Mouse (Mus musculus): ENCODE data around the gene Zc2hc1c. TPM values are rescaled to one million over a fixed set of nuclear protein-coding genes. Genes with fewer than 3 reads are reported as not detected.

Zc2hc1c gene
- polyA plus RNA-seq, 1 experiment = 11.6 TPM

GRCm38 (mm10) chr12:85284996-85285395 lies 3.4 kb upstream of the Zc2hc1c start:
- H3K27me3 ChIP-seq (ENCODE audit: control insufficient read depth, insufficient read depth, low read length) = no peaks in the 10 kb centered on the region
- H3K4me3 ChIP-seq (ENCODE audit: control insufficient read depth, low read depth, low read length) = no peak overlapping the region
- H3K27ac ChIP-seq (ENCODE audit: control insufficient read depth, insufficient read depth, low read depth, low read length) = no peak overlapping the region
- TF ChIP-seq POLR2A (IDR thresholded peaks at IDR 0.05; ENCODE audit: control insufficient read depth, low read depth, low read length) (no peak), CTCF (IDR thresholded peaks at IDR 0.05; ENCODE audit: control insufficient read depth, insufficient read depth, insufficient replicate concordance, low read depth, low read length) (no peak)
- H3K36me3 ChIP-seq (ENCODE audit: control insufficient read depth, insufficient read depth, low read length) = no peaks in the 10 kb centered on the region; the same call in 1 of the 2 replicates
- peaks cover 13% of the 10 kb centered on the region for H3K4me1 ChIP-seq (ENCODE audit: control insufficient read depth, insufficient read depth, low read length)

- TF ChIP-seq CTCF (IDR thresholded peaks at IDR 0.05; ENCODE audit: control insufficient read depth, insufficient read depth, insufficient replicate concordance, low read depth, low read length) (no peak), POLR2A (IDR thresholded peaks at IDR 0.05; ENCODE audit: control insufficient read depth, low read depth, low read length) (no peak)
- peaks cover 2% of the 10 kb centered on the region for H3K36me3 ChIP-seq (ENCODE audit: control insufficient read depth, insufficient read depth, low read length)
- H3K4me3 ChIP-seq (ENCODE audit: control insufficient read depth, low read depth, low read length) = peak overlapping the region; percentile 61
- peaks cover 18% of the 10 kb centered on the region for H3K4me1 ChIP-seq (ENCODE audit: control insufficient read depth, insufficient read depth, low read length)
- H3K27me3 ChIP-seq (ENCODE audit: control insufficient read depth, insufficient read depth, low read length) = no peaks in the 10 kb centered on the region
- H3K27ac ChIP-seq (ENCODE audit: control insufficient read depth, insufficient read depth, low read depth, low read length) = no peak overlapping the region
Measured at GRCm38 (mm10) chr12:85286941-85287340, 1.4 kb upstream of the Zc2hc1c start.

GRCm38 (mm10) chr12:85287809-85288485 lies 444 bp upstream of the Zc2hc1c start, which contains the start of gene Acyp1:
Gene Acyp1 (minus strand): TSS chr12:85288438.
- peak within 1 kb of the TSS; percentile 87 for H3K27ac ChIP-seq (ENCODE audit: control insufficient read depth, insufficient read depth, low read depth, low read length)
- peaks cover 2% of the 10 kb centered on the region for H3K36me3 ChIP-seq (ENCODE audit: control insufficient read depth, insufficient read depth, low read length)
- H3K4me1 ChIP-seq (ENCODE audit: control insufficient read depth, insufficient read depth, low read length) = peaks cover 19% of the 10 kb centered on the region
- TF ChIP-seq POLR2A (IDR thresholded peaks at IDR 0.05; ENCODE audit: control insufficient read depth, low read depth, low read length) (no peak), CTCF (IDR thresholded peaks at IDR 0.05; ENCODE audit: control insufficient read depth, insufficient read depth, insufficient replicate concordance, low read depth, low read length) (no peak)
- H3K4me3 ChIP-seq (ENCODE audit: control insufficient read depth, low read depth, low read length) = peak within 1 kb of the TSS; percentile 95
- H3K27me3 ChIP-seq (ENCODE audit: control insufficient read depth, insufficient read depth, low read length) = no peaks in the 10 kb centered on the region

GRCm38 (mm10) chr12:85289157-85290000 lies 988 bp downstream of the Zc2hc1c start:
- H3K27me3 ChIP-seq (ENCODE audit: control insufficient read depth, insufficient read depth, low read length) = no peaks in the 10 kb centered on the region
- TF ChIP-seq POLR2A (IDR thresholded peaks at IDR 0.05; ENCODE audit: control insufficient read depth, low read depth, low read length) (no peak), CTCF (IDR thresholded peaks at IDR 0.05; ENCODE audit: control insufficient read depth, insufficient read depth, insufficient replicate concordance, low read depth, low read length) (no peak)
- H3K4me3 ChIP-seq (ENCODE audit: control insufficient read depth, low read depth, low read length) = peak overlapping the region; percentile 95
- H3K27ac ChIP-seq (ENCODE audit: control insufficient read depth, insufficient read depth, low read depth, low read length) = peak overlapping the region; percentile 87
- H3K36me3 ChIP-seq (ENCODE audit: control insufficient read depth, insufficient read depth, low read length) = peaks cover 2% of the 10 kb centered on the region
- peaks cover 19% of the 10 kb centered on the region for H3K4me1 ChIP-seq (ENCODE audit: control insufficient read depth, insufficient read depth, low read length)

- Histone ChIP-seq H3K36me3 (ENCODE audit: control insufficient read depth, insufficient read depth, low read length) (peaks cover 2% of the 10 kb centered on the region), H3K27me3 (ENCODE audit: control insufficient read depth, insufficient read depth, low read length) (no peaks in the 10 kb centered on the region), H3K27ac (ENCODE audit: control insufficient read depth, insufficient read depth, low read depth, low read length) (peak overlapping the region; percentile 17), H3K4me3 (ENCODE audit: control insufficient read depth, low read depth, low read length) (peak overlapping the region; percentile 95), H3K4me1 (ENCODE audit: control insufficient read depth, insufficient read depth, low read length) (peaks cover 19% of the 10 kb centered on the region)
- TF ChIP-seq POLR2A (IDR thresholded peaks at IDR 0.05; ENCODE audit: control insufficient read depth, low read depth, low read length) (no peak), CTCF (IDR thresholded peaks at IDR 0.05; ENCODE audit: control insufficient read depth, insufficient read depth, insufficient replicate concordance, low read depth, low read length) (no peak)
Measured at GRCm38 (mm10) chr12:85290633-85291032, 2.2 kb downstream of the Zc2hc1c start.

GRCm38 (mm10) chr12:85291541-85291940 lies 3.1 kb downstream of the Zc2hc1c start:
- TF ChIP-seq CTCF (IDR thresholded peaks at IDR 0.05; ENCODE audit: control insufficient read depth, insufficient read depth, insufficient replicate concordance, low read depth, low read length) = no peak
- no peak for TF ChIP-seq POLR2A (IDR thresholded peaks at IDR 0.05; ENCODE audit: control insufficient read depth, low read depth, low read length)
- no peaks in the 10 kb centered on the region for H3K27me3 ChIP-seq (ENCODE audit: control insufficient read depth, insufficient read depth, low read length)
- peak overlapping the region; percentile 78 for H3K4me3 ChIP-seq (ENCODE audit: control insufficient read depth, low read depth, low read length)
- H3K4me1 ChIP-seq (ENCODE audit: control insufficient read depth, insufficient read depth, low read length) = peaks cover 19% of the 10 kb centered on the region
- H3K36me3 ChIP-seq (ENCODE audit: control insufficient read depth, insufficient read depth, low read length) = peaks cover 2% of the 10 kb centered on the region
- H3K27ac ChIP-seq (ENCODE audit: control insufficient read depth, insufficient read depth, low read depth, low read length) = no peak overlapping the region

- TF ChIP-seq POLR2A (IDR thresholded peaks at IDR 0.05; ENCODE audit: control insufficient read depth, low read depth, low read length) = no peak
- TF ChIP-seq CTCF (IDR thresholded peaks at IDR 0.05; ENCODE audit: control insufficient read depth, insufficient read depth, insufficient replicate concordance, low read depth, low read length) = no peak
- Histone ChIP-seq H3K4me3 (ENCODE audit: control insufficient read depth, low read depth, low read length) (peak overlapping the region; percentile 75), H3K27ac (ENCODE audit: control insufficient read depth, insufficient read depth, low read depth, low read length) (no peak overlapping the region), H3K36me3 (ENCODE audit: control insufficient read depth, insufficient read depth, low read length) (peaks cover 2% of the 10 kb centered on the region), H3K27me3 (ENCODE audit: control insufficient read depth, insufficient read depth, low read length) (no peaks in the 10 kb centered on the region), H3K4me1 (ENCODE audit: control insufficient read depth, insufficient read depth, low read length) (peaks cover 19% of the 10 kb centered on the region)
Measured at GRCm38 (mm10) chr12:85292288-85292687, 3.9 kb downstream of the Zc2hc1c start.
